Mouse (Mus musculus) liver, postnatal 0 days (tissue): ENCODE data around the gene Mettl7b. TPM values are rescaled to one million over a fixed set of nuclear protein-coding genes. Genes with fewer than 3 reads are reported as not detected.

ENCODE experiments used
- ATAC-seq: fragments of 200-750 bp; cut with Nextera tagmentation; 2 replicates; pipeline ENCODE4 v1.8.0; 2017; ENCODE audit warnings: mild to moderate bottlenecking, moderate library complexity
- DNase-seq: peaks from one replicate; pipeline ENCODE4 v3.0.0-alpha.2; 2016
- H3K27ac ChIP-seq: fragments of 300-500 bp; sonication (generic); 2 replicates; pipeline ENCODE4 v1.5.1; 2014; ENCODE audit warnings: antibody characterized with exemption, moderate library complexity, mild to moderate bottlenecking, low read depth
- H3K27me3 ChIP-seq: fragments of 300-500 bp; sonication (generic); 2 replicates; pipeline ENCODE4 v1.6.1; 2014; ENCODE audit warnings: low read length, control low read depth, mixed read lengths; ENCODE audit not compliant: insufficient read depth
- H3K36me3 ChIP-seq: fragments of 300-500 bp; sonication (generic); replicated peaks from 2 replicates; pipeline ENCODE4 v1.6.1; 2014; ENCODE audit warnings: mild to moderate bottlenecking, control low read depth, low read length, moderate library complexity, mixed read lengths; ENCODE audit not compliant: insufficient read depth
- H3K4me1 ChIP-seq: fragments of 300-500 bp; sonication (generic); 2 replicates; pipeline ENCODE4 v1.6.1; 2014; ENCODE audit warnings: antibody characterized with exemption, mild to moderate bottlenecking, control low read depth; ENCODE audit not compliant: insufficient read depth
- H3K4me2 ChIP-seq: fragments of 300-500 bp; sonication (generic); 2 replicates; pipeline ENCODE4 v1.6.1; 2014; ENCODE audit warnings: low read depth, mild to moderate bottlenecking, low read length, moderate library complexity, mixed read lengths
- H3K4me3 ChIP-seq: fragments of 300-500 bp; sonication (generic); 2 replicates; pipeline ENCODE4 v1.5.1; 2014; ENCODE audit warnings: low read depth, low read length
- H3K9ac ChIP-seq: fragments of 300-500 bp; sonication (generic); replicated peaks from 2 replicates; pipeline ENCODE4 v1.6.1; 2014; ENCODE audit warnings: mild to moderate bottlenecking, moderate library complexity
- H3K9me3 ChIP-seq: fragments of 300-500 bp; sonication (generic); 2 replicates; pipeline ENCODE4 v1.6.1; 2016; ENCODE audit warnings: mild to moderate bottlenecking, control low read depth, low read length, mixed read lengths
- CTCF ChIP-seq: sonication (generic); IDR thresholded peaks from 2 replicates; pipeline ENCODE4 v1.5.1; 2016; ENCODE audit warnings: antibody characterized with exemption, low read depth
- EP300 ChIP-seq: IDR thresholded peaks from 2 replicates; pipeline ENCODE4 v1.6.1; 2016; ENCODE audit warnings: antibody characterized with exemption, low read depth, mild to moderate bottlenecking
- WGBS: fragments of 180-500 bp; shearing (Covaris S2); extraction: QIAGEN DNeasy Blood & Tissue Kit; methylation state at CpG from one replicate; pipeline ENCODE4 v1.1.7; 2014; ENCODE audit not compliant: insufficient replicate concordance; 5-methylcytosine and 5-hydroxymethylcytosine counted together
- polyA plus RNA-seq: library from polyadenylated mRNA; unstranded; fragments of >200 nt; fragmentation: Nextera tagmentation; extraction: Ambion mirVana; gene quantifications from 2 replicates; pipeline ENCODE4 v1.2.1, GENCODE M21; 2015

Gene Mettl7b
- polyA plus RNA-seq, 1 experiment from 2014 or later: 33.3 TPM

DNA sequence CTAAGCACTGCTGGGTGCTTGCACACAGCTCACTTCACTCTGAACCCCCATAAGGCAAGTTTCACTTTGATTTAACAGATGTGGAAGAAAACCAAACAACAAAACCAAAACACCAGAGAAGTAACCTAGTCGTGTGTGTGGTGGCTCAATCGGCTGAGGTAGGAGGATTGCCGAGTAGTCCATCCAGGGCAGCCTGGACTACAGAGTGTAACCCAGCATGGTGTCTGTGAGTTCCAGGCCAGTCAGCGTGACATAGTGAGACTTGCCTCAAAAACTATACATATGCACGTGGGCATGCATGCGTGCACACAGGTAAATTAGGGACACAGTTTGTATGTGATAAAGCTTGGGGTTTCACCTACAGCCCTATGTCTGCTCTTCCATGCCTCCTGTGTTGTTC is 43.4 kb downstream of the Mettl7b start:
- 81% methylated on average over 6 of the region's 6 CpGs for WGBS
- Histone ChIP-seq H3K9me3 (no peaks in the 10 kb centered on the region), H3K9ac (no peak overlapping the region), H3K36me3 (0 out of 2 replicates have a peak, but pooled peaks cover 20% of the 10 kb centered on the region), H3K4me2 (no peak overlapping the region), H3K27ac (no peak overlapping the region), H3K4me3 (no peak overlapping the region), H3K27me3 (no peaks in the 10 kb centered on the region), H3K4me1 (peaks cover 24% of the 10 kb centered on the region)
- no peak for DNase-seq
- TF ChIP-seq EP300 (no peak), CTCF (no peak)
- ATAC-seq: no peak

DNA sequence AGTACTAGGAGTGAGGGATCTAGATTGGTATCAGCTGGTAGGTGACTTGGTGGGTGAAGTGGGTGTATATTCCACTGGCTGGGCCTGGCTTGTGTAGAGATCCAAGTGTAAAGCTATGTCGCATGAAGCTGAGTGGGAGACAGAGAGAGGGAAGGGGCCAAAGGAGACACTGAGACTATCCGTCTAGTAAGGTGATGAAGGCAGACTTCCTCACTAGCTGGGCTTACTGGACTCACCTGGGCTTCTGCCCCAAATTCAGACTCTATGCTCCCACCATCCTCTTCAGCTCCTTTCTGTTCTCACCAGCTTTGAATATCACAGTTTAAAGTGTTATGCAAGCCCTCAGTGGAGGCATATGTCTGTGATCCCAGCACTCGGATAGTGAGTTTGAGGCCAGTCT is 44.1 kb downstream of the Mettl7b start:
- H3K4me3 ChIP-seq: no peak overlapping the region
- H3K27me3 ChIP-seq: no peaks in the 10 kb centered on the region
- TF ChIP-seq CTCF (no peak), EP300 (no peak)
- WGBS: 81% methylated on average over 3 of the region's 3 CpGs
- DNase-seq (no peak), ATAC-seq (no peak)
- peaks cover 17% of the 10 kb centered on the region for H3K4me1 ChIP-seq
- H3K27ac ChIP-seq: no peak overlapping the region
- no peak overlapping the region for H3K4me2 ChIP-seq
- H3K9ac ChIP-seq: no peak overlapping the region
- no peaks in the 10 kb centered on the region for H3K9me3 ChIP-seq
- H3K36me3 ChIP-seq: 0 out of 2 replicates have a peak, but pooled peaks cover 20% of the 10 kb centered on the region

DNA sequence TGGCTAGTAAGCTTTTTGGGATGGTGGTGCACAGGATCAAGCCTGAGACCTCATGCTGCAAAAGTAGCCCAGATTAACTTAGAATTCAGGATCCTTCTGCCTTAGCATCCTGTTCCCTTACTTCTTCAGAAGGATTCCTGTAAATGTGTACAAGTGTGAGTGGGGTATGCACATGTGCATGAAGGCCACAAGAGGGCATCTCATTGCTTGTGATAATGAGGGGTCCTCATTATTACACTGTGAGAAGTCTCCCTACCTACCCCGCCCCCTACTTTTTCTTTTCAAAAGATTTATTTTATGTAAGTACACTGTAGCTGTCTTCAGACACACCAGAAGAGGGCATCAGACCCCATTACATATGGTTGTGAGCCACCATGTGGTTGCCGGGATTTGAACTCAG is 45.2 kb downstream of the Mettl7b start:
- Histone ChIP-seq H3K27ac (no peak overlapping the region), H3K9me3 (no peaks in the 10 kb centered on the region), H3K36me3 (0 out of 2 replicates have a peak, but pooled peaks cover 20% of the 10 kb centered on the region), H3K4me3 (no peak overlapping the region), H3K4me2 (no peak overlapping the region), H3K27me3 (peaks cover 3% of the 10 kb centered on the region; the same call in 1 of the 2 replicates), H3K4me1 (peaks cover 10% of the 10 kb centered on the region; the same call in 1 of the 2 replicates), H3K9ac (no peak overlapping the region)
- ATAC-seq (no peak), DNase-seq (no peak)
- WGBS: 76% methylated on average over 2 of the region's 2 CpGs
- TF ChIP-seq EP300 (no peak), CTCF (peak; percentile 36)

DNA sequence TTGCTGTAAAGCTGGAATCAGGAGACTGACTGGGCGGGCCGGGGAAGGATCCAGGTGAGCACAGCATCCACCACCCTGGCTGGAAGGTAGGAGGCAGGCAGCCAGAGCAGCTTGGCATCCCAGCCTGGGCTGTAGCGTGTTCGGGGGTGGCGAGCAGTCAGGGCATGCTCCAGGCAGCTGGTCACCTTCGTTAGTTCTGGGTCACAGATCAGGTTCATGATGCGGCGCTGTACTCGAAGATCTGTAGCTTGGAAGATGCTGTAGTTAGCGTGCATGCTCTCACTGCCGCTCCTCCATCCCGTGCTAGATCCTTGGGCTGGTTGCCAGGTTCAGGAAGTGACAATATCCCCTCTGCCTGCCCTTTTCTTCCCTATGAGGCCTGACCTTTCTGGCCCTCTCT is 47.1 kb downstream of the Mettl7b start:
- peaks cover 3% of the 10 kb centered on the region for H3K27me3 ChIP-seq
- no peak overlapping the region for H3K4me3 ChIP-seq
- WGBS: 85% methylated on average over 12 of the region's 12 CpGs
- no peak overlapping the region for H3K9ac ChIP-seq
- no peak overlapping the region for H3K4me2 ChIP-seq
- no peaks in the 10 kb centered on the region for H3K9me3 ChIP-seq
- H3K36me3 ChIP-seq: 0 out of 2 replicates have a peak, but pooled peaks cover 17% of the 10 kb centered on the region
- no peak overlapping the region for H3K27ac ChIP-seq
- H3K4me1 ChIP-seq: peaks cover 7% of the 10 kb centered on the region; the same call in 1 of the 2 replicates
- TF ChIP-seq CTCF: no peak
- no peak for TF ChIP-seq EP300
- no peak for DNase-seq
- ATAC-seq: no peak

DNA sequence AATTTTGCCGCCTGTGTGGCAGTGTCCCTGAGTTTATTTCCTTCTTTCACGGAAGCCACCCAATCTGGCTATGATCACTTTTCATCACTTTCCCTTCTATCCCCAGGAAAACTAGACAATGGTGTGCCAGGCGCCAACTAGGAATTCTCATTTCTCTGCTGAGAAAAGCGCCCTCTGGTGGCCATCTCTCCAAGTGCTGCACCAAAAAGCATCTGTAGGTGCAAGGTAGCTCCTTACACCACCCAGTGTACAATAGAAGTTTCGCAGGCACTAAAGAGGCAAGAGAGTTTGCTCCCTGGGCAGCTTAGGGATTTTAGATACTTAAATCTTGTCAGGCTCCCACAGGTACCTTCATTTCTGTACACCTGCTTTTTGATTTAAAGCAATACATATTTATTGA is 47.6 kb downstream of the Mettl7b start:
- ATAC-seq: peak; percentile 32

DNA sequence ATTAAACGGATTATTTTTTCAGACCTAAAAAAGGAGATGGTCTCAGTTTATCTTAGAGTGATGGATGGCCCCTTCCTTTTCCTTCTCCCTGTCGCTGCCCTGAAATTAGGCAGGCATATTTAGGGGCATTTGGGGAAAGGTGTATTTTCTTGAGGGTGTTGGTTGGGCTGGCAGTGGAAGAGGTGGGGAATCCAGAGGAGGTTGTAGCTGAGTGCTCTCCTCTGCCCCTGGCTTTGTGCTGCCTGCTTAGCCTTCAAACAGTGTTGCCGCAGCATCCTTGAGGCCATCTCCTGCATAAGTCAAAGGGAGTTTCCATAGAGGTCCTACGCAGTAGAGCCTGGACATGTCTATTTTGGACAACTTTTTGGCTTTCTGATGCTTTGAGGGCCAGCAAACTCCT is 48.0 kb downstream of the Mettl7b start:
- WGBS: 73% methylated on average over 4 of the region's 4 CpGs
- no peaks in the 10 kb centered on the region for H3K9me3 ChIP-seq
- H3K4me1 ChIP-seq: peaks cover 2% of the 10 kb centered on the region; the same call in 1 of the 2 replicates
- peaks cover 3% of the 10 kb centered on the region for H3K27me3 ChIP-seq
- no peak for TF ChIP-seq CTCF
- no peak for TF ChIP-seq EP300
- 0 out of 2 replicates have a peak, but pooled peaks cover 17% of the 10 kb centered on the region for H3K36me3 ChIP-seq
- no peak overlapping the region for H3K9ac ChIP-seq
- no peak overlapping the region for H3K4me2 ChIP-seq
- no peak overlapping the region for H3K4me3 ChIP-seq
- ATAC-seq (no peak), DNase-seq (no peak)
- no peak overlapping the region for H3K27ac ChIP-seq

More for the DNA sequence above, 47.6 kb downstream of the Mettl7b start:
- Histone ChIP-seq H3K9ac (no peak overlapping the region), H3K4me3 (no peak overlapping the region), H3K36me3 (0 out of 2 replicates have a peak, but pooled peaks cover 17% of the 10 kb centered on the region), H3K4me2 (no peak overlapping the region), H3K27me3 (peaks cover 3% of the 10 kb centered on the region), H3K9me3 (no peaks in the 10 kb centered on the region), H3K27ac (no peak overlapping the region), H3K4me1 (peaks cover 5% of the 10 kb centered on the region; the same call in 1 of the 2 replicates)
- WGBS: 14% methylated on average over 5 of the region's 5 CpGs
- TF ChIP-seq EP300: no peak
- TF ChIP-seq CTCF: peak; percentile 97
- peak; percentile 88 for DNase-seq

DNA sequence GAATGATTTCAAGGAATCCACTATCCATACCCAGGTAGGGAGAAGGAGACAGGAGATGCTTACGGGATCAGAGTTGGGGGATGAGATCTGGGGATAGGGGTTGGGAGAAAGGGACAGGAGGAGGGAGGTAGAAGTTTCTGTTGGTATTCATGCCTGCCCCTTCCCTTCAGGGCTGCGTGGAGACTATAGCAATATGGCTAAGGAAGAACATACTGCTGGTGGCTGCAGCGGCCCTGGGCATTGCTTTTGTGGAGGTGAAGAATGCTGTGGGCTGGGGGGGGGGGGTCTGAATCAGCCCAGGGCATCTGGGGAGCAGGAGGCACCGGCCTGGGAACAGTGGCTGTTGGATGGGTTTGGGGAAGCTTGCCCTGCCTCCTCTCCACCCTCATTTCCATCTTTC is 48.5 kb downstream of the Mettl7b start:
- H3K9ac ChIP-seq: no peak overlapping the region
- no peaks in the 10 kb centered on the region for H3K9me3 ChIP-seq
- no peak overlapping the region for H3K27ac ChIP-seq
- TF ChIP-seq CTCF: no peak
- no peak for TF ChIP-seq EP300
- H3K27me3 ChIP-seq: peaks cover 3% of the 10 kb centered on the region
- WGBS: 67% methylated on average over 4 of the region's 4 CpGs
- H3K36me3 ChIP-seq: 0 out of 2 replicates have a peak, but pooled peaks cover 15% of the 10 kb centered on the region
- DNase-seq (no peak), ATAC-seq (no peak)
- H3K4me3 ChIP-seq: no peak overlapping the region
- no peak overlapping the region for H3K4me2 ChIP-seq
- H3K4me1 ChIP-seq: peaks cover 2% of the 10 kb centered on the region; the same call in 1 of the 2 replicates
